Mouse (Mus musculus) myocyte (in vitro differentiated cells): ENCODE results near the gene Fat3. TPM values are rescaled to one million over a fixed set of nuclear protein-coding genes. Genes with fewer than 3 reads are reported as not detected.

Experiments used
- H3K27me3 ChIP-seq: one replicate; pipeline ENCODE4 v1.6.1; 2011; ENCODE audit not compliant: control insufficient read depth, insufficient read depth, insufficient read length
- H3K36me3 ChIP-seq: one replicate; pipeline ENCODE4 v1.6.1; 2011; ENCODE audit not compliant: control insufficient read depth, insufficient read depth
- H3K4me2 ChIP-seq: one replicate; pipeline ENCODE4 v1.6.1; 2011; ENCODE audit warnings: low read depth, control low read depth
- H3K4me3 ChIP-seq: one replicate; pipeline ENCODE4 v1.5.1; 2011; ENCODE audit warnings: mild to moderate bottlenecking, control low read depth, moderate library complexity
- H3K79me2 ChIP-seq: one replicate; pipeline ENCODE4 v1.6.1; 2011; ENCODE audit not compliant: control insufficient read depth, insufficient read depth
- H3ac ChIP-seq: one replicate; pipeline ENCODE4 v1.6.1; 2011; ENCODE audit not compliant: control insufficient read depth, insufficient read length
- CEBPB ChIP-seq: IDR thresholded peaks from 2 replicates; pipeline ENCODE4 v1.6.1; 2011; ENCODE audit warnings: mild to moderate bottlenecking, moderate library complexity; ENCODE audit not compliant: poor library complexity, insufficient read depth, severe bottlenecking
- E2F4 ChIP-seq: IDR thresholded peaks from one replicate; pipeline ENCODE4 v1.6.1; 2011; ENCODE audit warnings: mild to moderate bottlenecking, control low read depth, moderate library complexity; ENCODE audit not compliant: insufficient read depth
- MAX ChIP-seq: IDR thresholded peaks from one replicate; pipeline ENCODE4 v1.6.1; 2011; ENCODE audit warnings: low read depth, mild to moderate bottlenecking, control low read depth
- MYOD1 ChIP-seq, 3 experiments: IDR thresholded peaks; one replicate each; pipeline ENCODE4 v1.6.1; 2011; ENCODE audit warnings: control low read depth in 2 of 3, low read depth in 2 of 3, mild to moderate bottlenecking in 2 of 3, moderate library complexity in 1 of 3; ENCODE audit not compliant: insufficient read length in 2 of 3, control insufficient read depth in 1 of 3
- MYOG ChIP-seq, 3 experiments: IDR thresholded peaks; one replicate each; pipeline ENCODE4 v1.6.1; 2011; ENCODE audit warnings: control low read depth in 2 of 3, low read depth in 2 of 3, mild to moderate bottlenecking in 2 of 3; ENCODE audit not compliant: insufficient read length in 2 of 3, control insufficient read depth in 1 of 3, insufficient read depth in 1 of 3
- POLR2A ChIP-seq: IDR thresholded peaks from one replicate; pipeline ENCODE4 v1.6.1; 2011; ENCODE audit warnings: low read depth, mild to moderate bottlenecking, control low read depth, moderate library complexity; ENCODE audit not compliant: insufficient read length
- POLR2AphosphoS2 ChIP-seq: IDR thresholded peaks from one replicate; pipeline ENCODE4 v1.6.1; 2011; ENCODE audit warnings: low read depth, control low read depth; ENCODE audit not compliant: insufficient read length
- REST ChIP-seq: IDR thresholded peaks from one replicate; pipeline ENCODE4 v1.6.1; 2011; ENCODE audit warnings: mild to moderate bottlenecking, control low read depth, moderate library complexity; ENCODE audit not compliant: insufficient read depth, insufficient read length
- SRF ChIP-seq: IDR thresholded peaks from one replicate; pipeline ENCODE4 v1.6.1; 2011; ENCODE audit warnings: low read depth; ENCODE audit not compliant: control insufficient read depth, insufficient read length
- TCF12 ChIP-seq: IDR thresholded peaks from one replicate; pipeline ENCODE4 v1.6.1; 2011; ENCODE audit warnings: mild to moderate bottlenecking, control low read depth; ENCODE audit not compliant: poor library complexity, insufficient read depth, severe bottlenecking
- TCF3 ChIP-seq: IDR thresholded peaks from one replicate; pipeline ENCODE4 v1.6.1; 2011; ENCODE audit warnings: low read depth, control low read depth; ENCODE audit not compliant: insufficient read length
- USF1 ChIP-seq: IDR thresholded peaks from one replicate; pipeline ENCODE4 v1.6.1; 2011; ENCODE audit warnings: low read depth, mild to moderate bottlenecking, control low read depth, moderate library complexity
- polyA plus RNA-seq: library from polyadenylated mRNA; unstranded; fragments of >200 nt; fragmentation: generic; extraction: Trizol; gene quantifications from one replicate; pipeline ENCODE4 v1.2.1, GENCODE M21; 2012; ENCODE audit warnings: missing spikeins

Fat3 gene
- polyA plus RNA-seq, 1 experiment = not detected

- no peaks in the 10 kb centered on the region for H3K79me2 ChIP-seq
- no peak overlapping the region for H3ac ChIP-seq
- no peaks in the 10 kb centered on the region for H3K36me3 ChIP-seq
- no peak overlapping the region for H3K4me3 ChIP-seq
- TF ChIP-seq CEBPB = no peak
- H3K4me2 ChIP-seq = no peak overlapping the region
- H3K27me3 ChIP-seq = no peaks in the 10 kb centered on the region
Measured at GRCm38 (mm10) chr9:16113936-16114642, 387.0 kb downstream of the Fat3 start.

GRCm38 (mm10) chr9:16107900-16108299 lies 393.2 kb downstream of the Fat3 start:
- Histone ChIP-seq H3K4me3 (no peak overlapping the region), H3ac (no peak overlapping the region), H3K79me2 (no peaks in the 10 kb centered on the region), H3K36me3 (no peaks in the 10 kb centered on the region), H3K27me3 (no peaks in the 10 kb centered on the region), H3K4me2 (peak overlapping the region; percentile 27)
- TF ChIP-seq E2F4 (no peak), USF1 (no peak), MAX (no peak), TCF3 (no peak), CEBPB (no peak), TCF12 (no peak), MYOG (IDR thresholded peaks at IDR 0.05; ENCODE audit: control insufficient read depth in 1 of 3, insufficient read depth in 1 of 3, insufficient read length in 2 of 3, low read depth in 2 of 3) (no peak), REST (no peak), SRF (no peak), MYOD1 (IDR thresholded peaks at IDR 0.05; ENCODE audit: control insufficient read depth in 1 of 3, insufficient read length in 2 of 3, low read depth in 2 of 3) (no peak), POLR2AphosphoS2 (no peak), POLR2A (no peak)

DNA sequence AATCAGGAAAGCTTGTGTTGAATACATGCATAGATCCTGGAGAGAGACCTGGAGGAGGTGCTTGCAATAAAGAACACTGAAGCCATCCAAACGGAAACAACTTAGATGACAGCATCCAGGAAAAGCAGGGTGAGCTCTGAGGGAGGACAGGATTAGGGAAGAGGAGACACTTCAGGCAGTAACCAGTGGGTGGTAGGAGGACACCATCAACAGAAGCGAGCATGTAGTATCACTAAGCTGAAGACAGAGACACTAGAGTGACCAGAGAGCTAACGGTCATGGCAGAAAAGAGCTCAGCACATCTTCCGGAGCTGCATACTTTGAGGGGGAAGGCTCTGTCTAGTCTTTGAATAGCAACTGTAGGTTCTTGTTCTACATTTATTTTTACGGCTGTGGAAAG lies 393.7 kb downstream of the Fat3 start:
- TF ChIP-seq MYOD1 (IDR thresholded peaks at IDR 0.05; ENCODE audit: control insufficient read depth in 1 of 3, insufficient read length in 2 of 3, low read depth in 2 of 3) = no peak
- no peak for TF ChIP-seq TCF3
- no peak for TF ChIP-seq TCF12
- no peak for TF ChIP-seq E2F4
- no peak for TF ChIP-seq SRF
- no peak for TF ChIP-seq POLR2A
- TF ChIP-seq POLR2AphosphoS2 = no peak
- no peak for TF ChIP-seq CEBPB
- TF ChIP-seq USF1 = no peak
- TF ChIP-seq MAX = no peak
- no peak for TF ChIP-seq MYOG (IDR thresholded peaks at IDR 0.05; ENCODE audit: control insufficient read depth in 1 of 3, insufficient read depth in 1 of 3, insufficient read length in 2 of 3, low read depth in 2 of 3)
- Histone ChIP-seq H3K4me3 (no peak overlapping the region), H3K36me3 (no peaks in the 10 kb centered on the region), H3K27me3 (no peaks in the 10 kb centered on the region), H3K79me2 (no peaks in the 10 kb centered on the region), H3K4me2 (peak overlapping the region; percentile 27), H3ac (no peak overlapping the region)

DNA sequence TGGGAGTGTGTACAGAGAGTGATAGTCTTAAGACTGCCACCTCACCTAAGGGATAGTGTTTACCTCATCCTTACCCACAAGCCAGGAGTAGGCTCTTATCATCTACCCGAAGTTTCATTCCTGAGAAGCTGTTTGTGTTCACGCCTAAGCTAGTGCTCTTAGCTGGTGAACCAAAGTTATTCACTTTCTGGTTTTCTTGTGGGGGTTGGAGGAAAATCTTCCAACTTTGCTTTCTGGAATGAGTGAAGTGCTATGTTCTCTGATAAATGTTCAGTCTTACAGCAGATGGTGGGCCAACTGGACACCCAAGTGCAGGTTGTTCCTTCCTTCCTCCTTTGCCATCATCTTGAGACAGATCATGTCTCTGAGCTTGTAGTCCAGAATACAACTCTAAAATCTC lies 402.5 kb downstream of the Fat3 start:
- Histone ChIP-seq H3K4me3 (no peak overlapping the region), H3ac (no peak overlapping the region), H3K36me3 (no peaks in the 10 kb centered on the region), H3K27me3 (no peaks in the 10 kb centered on the region), H3K79me2 (no peaks in the 10 kb centered on the region), H3K4me2 (no peak overlapping the region)
- TF ChIP-seq REST (no peak), CEBPB (no peak), TCF12 (no peak), MYOD1 (IDR thresholded peaks at IDR 0.05; ENCODE audit: control insufficient read depth in 1 of 3, insufficient read length in 2 of 3, low read depth in 2 of 3) (no peak), SRF (no peak), MYOG (IDR thresholded peaks at IDR 0.05; ENCODE audit: control insufficient read depth in 1 of 3, insufficient read depth in 1 of 3, insufficient read length in 2 of 3, low read depth in 2 of 3) (no peak), MAX (no peak), USF1 (no peak), POLR2A (no peak), POLR2AphosphoS2 (no peak)

DNA sequence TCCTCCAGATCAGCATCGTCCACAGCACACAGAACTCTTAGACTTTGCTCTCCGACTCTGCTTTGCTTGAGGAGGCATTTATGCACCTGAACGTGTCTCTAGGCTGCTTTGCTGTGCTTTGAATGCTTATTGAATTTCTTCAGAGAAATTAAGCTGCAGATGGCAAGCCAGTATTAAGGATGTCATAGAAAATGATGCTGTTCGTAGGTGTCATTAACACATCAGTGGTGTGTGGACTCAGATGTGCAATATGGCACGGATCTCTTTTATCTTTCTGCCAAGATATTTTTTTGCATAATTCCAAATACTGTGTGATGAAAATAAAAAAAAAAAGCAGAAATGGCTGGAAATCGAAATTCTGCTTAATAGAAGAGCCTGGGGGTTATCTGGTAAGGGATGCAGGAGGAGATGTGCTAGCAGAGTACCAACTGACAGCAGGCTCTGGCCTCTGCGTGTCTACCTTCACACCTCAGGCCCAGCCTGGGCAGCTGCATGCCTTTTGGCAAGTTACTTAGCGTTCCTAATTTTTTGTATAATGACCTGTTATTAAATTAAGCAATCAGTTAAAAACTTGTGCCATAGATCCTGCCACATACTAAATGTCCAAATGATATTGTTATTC lies 407.9 kb downstream of the Fat3 start:
- Histone ChIP-seq H3K4me3 (no peak overlapping the region), H3K4me2 (no peak overlapping the region), H3K27me3 (no peaks in the 10 kb centered on the region), H3K36me3 (no peaks in the 10 kb centered on the region), H3ac (no peak overlapping the region), H3K79me2 (no peaks in the 10 kb centered on the region)
- no peak for TF ChIP-seq USF1
- TF ChIP-seq POLR2AphosphoS2 = no peak
- no peak for TF ChIP-seq MAX
- no peak for TF ChIP-seq POLR2A
- no peak for TF ChIP-seq E2F4
- TF ChIP-seq TCF12 = no peak
- TF ChIP-seq CEBPB = no peak
- TF ChIP-seq MYOD1 (IDR thresholded peaks at IDR 0.05; ENCODE audit: control insufficient read depth in 1 of 3, insufficient read length in 2 of 3, low read depth in 2 of 3) = no peak
- no peak for TF ChIP-seq TCF3
- no peak for TF ChIP-seq SRF
